Mouse (Mus musculus) liver, embryonic 11.5 days (tissue): Measurements from ENCODE around the gene Pgpep1. TPM values are rescaled to one million over a fixed set of nuclear protein-coding genes. Genes with fewer than 3 reads are reported as not detected.

ENCODE experiments used
- ATAC-seq: fragments of 200-750 bp; cut with Nextera tagmentation; replicated peaks from 2 replicates; pipeline ENCODE4 v1.8.0; 2017; ENCODE audit warnings: moderate number of reproducible peaks, mild to moderate bottlenecking, moderate TSS enrichment, moderate library complexity; ENCODE audit not compliant: low FRiP score
- DNase-seq: peaks from one replicate; pipeline ENCODE4 v3.0.0-alpha.2; 2017; ENCODE audit warnings: low spot score
- H3K27ac ChIP-seq: fragments of 300-500 bp; sonication (generic); 2 replicates; pipeline ENCODE4 v1.5.1; 2014; ENCODE audit warnings: mild to moderate bottlenecking, low read depth, low read length, control low read depth
- H3K27me3 ChIP-seq: fragments of 300-500 bp; sonication (generic); replicated peaks from 2 replicates; pipeline ENCODE4 v1.6.1; 2014; ENCODE audit warnings: low read length, mixed read lengths; ENCODE audit not compliant: control insufficient read depth, insufficient read depth
- H3K36me3 ChIP-seq: fragments of 300-500 bp; sonication (generic); 2 replicates; pipeline ENCODE4 v1.6.1; 2014; ENCODE audit warnings: mild to moderate bottlenecking, low read length, moderate library complexity, mixed read lengths; ENCODE audit not compliant: control insufficient read depth, insufficient read depth
- H3K4me1 ChIP-seq: fragments of 300-500 bp; sonication (generic); replicated peaks from 2 replicates; pipeline ENCODE4 v1.6.1; 2014; ENCODE audit warnings: low read length, mixed read lengths; ENCODE audit not compliant: control insufficient read depth, insufficient read depth
- H3K4me2 ChIP-seq: fragments of 300-500 bp; sonication (generic); 2 replicates; pipeline ENCODE4 v1.6.1; 2014; ENCODE audit warnings: mild to moderate bottlenecking, control low read depth, moderate library complexity
- H3K4me3 ChIP-seq: fragments of 300-500 bp; sonication (generic); 2 replicates; pipeline ENCODE4 v1.5.1; 2014; ENCODE audit warnings: low read depth, low read length, control low read depth
- H3K9ac ChIP-seq: fragments of 300-500 bp; sonication (generic); 2 replicates; pipeline ENCODE4 v1.6.1; 2014; ENCODE audit warnings: low read depth, low read length, control low read depth
- H3K9me3 ChIP-seq: fragments of 300-500 bp; sonication (generic); 2 replicates; pipeline ENCODE4 v1.6.1; 2016; ENCODE audit warnings: low read length, inconsistent platforms, mixed read lengths; ENCODE audit not compliant: control insufficient read depth
- WGBS: fragments of 180-500 bp; shearing (Covaris S2); extraction: QIAGEN DNeasy Blood & Tissue Kit; methylation state at CpG from one replicate; pipeline ENCODE4 v1.1.7; 2014; 5-methylcytosine and 5-hydroxymethylcytosine counted together
- polyA plus RNA-seq: library from polyadenylated mRNA; unstranded; fragments of >200 nt; fragmentation: Nextera tagmentation; extraction: Ambion mirVana; gene quantifications from 2 replicates; pipeline ENCODE4 v1.2.1, GENCODE M21; 2014

Gene Pgpep1
- polyA plus RNA-seq, 1 experiment from 2014 or later, result 34.6 TPM

- Histone ChIP-seq H3K27me3 (no peaks in the 10 kb centered on the region), H3K9ac (no peak overlapping the region), H3K4me1 (peaks cover 25% of the 10 kb centered on the region), H3K27ac (no peak overlapping the region), H3K4me3 (no peak overlapping the region), H3K4me2 (no peak overlapping the region), H3K9me3 (no peaks in the 10 kb centered on the region), H3K36me3 (peaks cover 23% of the 10 kb centered on the region)
- WGBS, result 53% methylated on average over 3 of the region's 3 CpGs
- DNase-seq (no peak), ATAC-seq (no peak)
Observed at GRCm38 (mm10) chr8:70681410-70681809, 21.2 kb upstream of the Pgpep1 start.

- Histone ChIP-seq H3K27ac (no peak overlapping the region), H3K36me3 (peaks cover 24% of the 10 kb centered on the region), H3K4me2 (no peak overlapping the region), H3K4me1 (peaks cover 34% of the 10 kb centered on the region), H3K9ac (no peak overlapping the region), H3K27me3 (no peaks in the 10 kb centered on the region), H3K9me3 (no peaks in the 10 kb centered on the region), H3K4me3 (no peak overlapping the region)
- ATAC-seq, result no peak
- WGBS, result 75% methylated on average over 3 of the region's 3 CpGs
- no peak for DNase-seq
Observed at GRCm38 (mm10) chr8:70680039-70680438, 19.9 kb upstream of the Pgpep1 start.

- no peak for ATAC-seq
- Histone ChIP-seq H3K9ac (peak overlapping the region; percentile 22; the same call in 1 of the 2 replicates), H3K4me2 (no peak overlapping the region), H3K4me1 (peaks cover 40% of the 10 kb centered on the region), H3K27me3 (no peaks in the 10 kb centered on the region), H3K27ac (no peak overlapping the region), H3K9me3 (no peaks in the 10 kb centered on the region), H3K36me3 (peaks cover 24% of the 10 kb centered on the region), H3K4me3 (no peak overlapping the region)
- no peak for DNase-seq
- WGBS, result 95% methylated on average over 4 of the region's 4 CpGs
Observed at GRCm38 (mm10) chr8:70679404-70679803, 19.2 kb upstream of the Pgpep1 start.

- Histone ChIP-seq H3K4me1 (peaks cover 45% of the 10 kb centered on the region), H3K4me3 (no peak overlapping the region), H3K27me3 (no peaks in the 10 kb centered on the region), H3K27ac (no peak overlapping the region), H3K36me3 (peaks cover 24% of the 10 kb centered on the region), H3K9ac (no peak overlapping the region), H3K4me2 (no peak overlapping the region), H3K9me3 (no peaks in the 10 kb centered on the region)
- DNase-seq (no peak), ATAC-seq (no peak)
Observed at GRCm38 (mm10) chr8:70678679-70679078, 18.5 kb upstream of the Pgpep1 start.

GRCm38 (mm10) chr8:70677451-70678080 lies 17.4 kb upstream of the Pgpep1 start:
- DNase-seq (no peak), ATAC-seq (no peak)
- H3K9me3 ChIP-seq, result no peaks in the 10 kb centered on the region
- H3K9ac ChIP-seq, result peak overlapping the region; percentile 46
- no peaks in the 10 kb centered on the region for H3K27me3 ChIP-seq
- H3K4me2 ChIP-seq, result peak overlapping the region; percentile 46
- H3K4me1 ChIP-seq, result peaks cover 44% of the 10 kb centered on the region
- peaks cover 24% of the 10 kb centered on the region for H3K36me3 ChIP-seq
- no peak overlapping the region; the same call in 1 of the 2 replicates for H3K27ac ChIP-seq
- no peak overlapping the region for H3K4me3 ChIP-seq
- WGBS, result 90% methylated on average over 15 of the region's 15 CpGs

- DNase-seq (no peak), ATAC-seq (no peak)
- Histone ChIP-seq H3K4me2 (peak overlapping the region; percentile 89), H3K4me1 (peaks cover 37% of the 10 kb centered on the region), H3K27ac (peak overlapping the region; percentile 94; the same call in 1 of the 2 replicates), H3K9ac (peak overlapping the region; percentile 41; the same call in 1 of the 2 replicates), H3K4me3 (no peak overlapping the region), H3K9me3 (no peaks in the 10 kb centered on the region), H3K27me3 (no peaks in the 10 kb centered on the region), H3K36me3 (peaks cover 24% of the 10 kb centered on the region)
- 57% methylated on average over 1 of the region's 1 CpGs for WGBS
Observed at GRCm38 (mm10) chr8:70675336-70675735, 15.1 kb upstream of the Pgpep1 start.

- DNase-seq (no peak), ATAC-seq (no peak)
- Histone ChIP-seq H3K4me2 (peak overlapping the region; percentile 89), H3K4me1 (peaks cover 37% of the 10 kb centered on the region), H3K4me3 (peak overlapping the region; percentile 74; the same call in 1 of the 2 replicates), H3K9ac (peak overlapping the region; percentile 84), H3K36me3 (peaks cover 24% of the 10 kb centered on the region), H3K9me3 (no peaks in the 10 kb centered on the region), H3K27ac (peak overlapping the region; percentile 94), H3K27me3 (no peaks in the 10 kb centered on the region)
- WGBS, result 51% methylated on average over 4 of the region's 4 CpGs
Observed at GRCm38 (mm10) chr8:70674716-70675115, 14.5 kb upstream of the Pgpep1 start.

GRCm38 (mm10) chr8:70674109-70674508 lies 13.9 kb upstream of the Pgpep1 start:
- ATAC-seq (no peak), DNase-seq (no peak)
- Histone ChIP-seq H3K9me3 (no peaks in the 10 kb centered on the region), H3K9ac (peak overlapping the region; percentile 84), H3K27ac (peak overlapping the region; percentile 94), H3K4me1 (peaks cover 37% of the 10 kb centered on the region), H3K4me3 (peak overlapping the region; percentile 74), H3K27me3 (no peaks in the 10 kb centered on the region), H3K36me3 (peaks cover 19% of the 10 kb centered on the region), H3K4me2 (peak overlapping the region; percentile 89)
- 81% methylated on average over 3 of the region's 3 CpGs for WGBS
